Mouse (Mus musculus): Measurements from ENCODE around the gene Gpr35. TPM values are rescaled to one million over a fixed set of nuclear protein-coding genes. Genes with fewer than 3 reads are reported as not detected.

Gpr35 gene
- total and polyA plus RNA-seq, 3 experiments = 0.21 to 1.7 (median 0.44) TPM

GRCm38 (mm10) chr1:92978645-92979044, 28.0 kb downstream of the Gpr35 start:
- Histone ChIP-seq H3K27me3 (replicated peaks) (no peaks in the 10 kb centered on the region), H3K27ac (ENCODE audit: insufficient read depth, low read depth) (no peak overlapping the region), H3K4me1 (ENCODE audit: control insufficient read depth in 1 of 2, insufficient read depth in 2 of 2) (peaks cover 25 to 83% of the 10 kb centered on the region in 2 experiments), H3K9me3 (replicated peaks; ENCODE audit: low read length) (no peaks in the 10 kb centered on the region), H3K9ac (ENCODE audit: insufficient read depth, low read depth) (no peak overlapping the region), H3K4me2 (ENCODE audit: insufficient read depth, low read depth, poor library complexity, severe bottlenecking) (no peak overlapping the region), H3K4me3 (replicated peaks in 1 of 3; ENCODE audit: low read depth in 2 of 3, low read length in 2 of 3, poor library complexity in 1 of 3) (no peak overlapping the region), H3K36me3 (replicated peaks in 1 of 2; ENCODE audit: control insufficient read depth in 1 of 2, insufficient read depth in 1 of 2, low read length in 1 of 2) (peaks cover 0 to 10% of the 10 kb centered on the region in 2 experiments), H3K79me2 (replicated peaks; ENCODE audit: control insufficient read depth, extremely low read depth, insufficient read depth, poor library complexity, severe bottlenecking) (no peaks in the 10 kb centered on the region)
- in situ Hi-C loops (cut with MboI; ENCODE audit: low pct_ligation_motif_present, low pct_unique_long_range_greater_than_20kb, low sequenced_read_pairs) = no loop called here
- dilution Hi-C loops (cut with MboI; ENCODE audit: extremely low pct_ligation_motif_present, extremely low pct_unique_long_range_greater_than_20kb, low sequenced_read_pairs) = no loop called here
- DNase-seq (ENCODE audit: extremely low read depth) = no peak
- no peak for TF ChIP-seq ETS1 (conservative IDR thresholded peaks at IDR 0.05; ENCODE audit: low read depth, low read length)

- TF ChIP-seq USF1 (IDR thresholded peaks at IDR 0.05; ENCODE audit: low read depth, low read length) = no peak
- no peak for TF ChIP-seq IRF4 (IDR thresholded peaks at IDR 0.05; ENCODE audit: low read depth, low read length)
- no peak for TF ChIP-seq MXI1 (IDR thresholded peaks at IDR 0.05; ENCODE audit: low read depth, low read length)
- no peak for TF ChIP-seq TBP (conservative IDR thresholded peaks at IDR 0.05; ENCODE audit: low read depth, low read length)
- TF ChIP-seq CHD1 (IDR thresholded peaks at IDR 0.05; ENCODE audit: low read depth, low read length) = no peak
- TF ChIP-seq MAFK (IDR thresholded peaks at IDR 0.05; ENCODE audit: insufficient replicate concordance, low read length) = no peak
- TF ChIP-seq EP300 (IDR thresholded peaks at IDR 0.05; ENCODE audit: low read length) = no peak
- TF ChIP-seq POLR2A (IDR thresholded peaks at IDR 0.05; ENCODE audit: low read depth, low read length) = no peak
- TF ChIP-seq NRF1 (IDR thresholded peaks at IDR 0.05; ENCODE audit: low read depth, low read length) = no peak
- H3K4me3 ChIP-seq (replicated peaks in 1 of 3; ENCODE audit: low read depth in 2 of 3, low read length in 2 of 3, poor library complexity in 1 of 3) = no peak overlapping the region
- peaks cover 25 to 78% of the 10 kb centered on the region in 2 experiments for H3K4me1 ChIP-seq (ENCODE audit: control insufficient read depth in 1 of 2, insufficient read depth in 2 of 2)
- H3K9me3 ChIP-seq (replicated peaks; ENCODE audit: low read length) = no peaks in the 10 kb centered on the region
- in situ Hi-C loops (cut with MboI; ENCODE audit: low pct_ligation_motif_present, low pct_unique_long_range_greater_than_20kb, low sequenced_read_pairs) = no loop called here
- no peak overlapping the region for H3K9ac ChIP-seq (ENCODE audit: insufficient read depth, low read depth)
- dilution Hi-C loops (cut with MboI; ENCODE audit: extremely low pct_ligation_motif_present, extremely low pct_unique_long_range_greater_than_20kb, low sequenced_read_pairs) = no loop called here
- H3K27ac ChIP-seq (ENCODE audit: insufficient read depth, low read depth) = no peak overlapping the region
- H3K4me2 ChIP-seq (ENCODE audit: insufficient read depth, low read depth, poor library complexity, severe bottlenecking) = no peak overlapping the region
- H3K79me2 ChIP-seq (replicated peaks; ENCODE audit: control insufficient read depth, extremely low read depth, insufficient read depth, poor library complexity, severe bottlenecking) = no peaks in the 10 kb centered on the region
- no peaks in the 10 kb centered on the region for H3K27me3 ChIP-seq (replicated peaks)
- no peak for DNase-seq (ENCODE audit: extremely low read depth)
- H3K36me3 ChIP-seq (replicated peaks in 1 of 2; ENCODE audit: control insufficient read depth in 1 of 2, insufficient read depth in 1 of 2, low read length in 1 of 2) = peaks cover 0 to 10% of the 10 kb centered on the region in 2 experiments
Measured at GRCm38 (mm10) chr1:92979073-92979602, 28.5 kb downstream of the Gpr35 start.

DNA sequence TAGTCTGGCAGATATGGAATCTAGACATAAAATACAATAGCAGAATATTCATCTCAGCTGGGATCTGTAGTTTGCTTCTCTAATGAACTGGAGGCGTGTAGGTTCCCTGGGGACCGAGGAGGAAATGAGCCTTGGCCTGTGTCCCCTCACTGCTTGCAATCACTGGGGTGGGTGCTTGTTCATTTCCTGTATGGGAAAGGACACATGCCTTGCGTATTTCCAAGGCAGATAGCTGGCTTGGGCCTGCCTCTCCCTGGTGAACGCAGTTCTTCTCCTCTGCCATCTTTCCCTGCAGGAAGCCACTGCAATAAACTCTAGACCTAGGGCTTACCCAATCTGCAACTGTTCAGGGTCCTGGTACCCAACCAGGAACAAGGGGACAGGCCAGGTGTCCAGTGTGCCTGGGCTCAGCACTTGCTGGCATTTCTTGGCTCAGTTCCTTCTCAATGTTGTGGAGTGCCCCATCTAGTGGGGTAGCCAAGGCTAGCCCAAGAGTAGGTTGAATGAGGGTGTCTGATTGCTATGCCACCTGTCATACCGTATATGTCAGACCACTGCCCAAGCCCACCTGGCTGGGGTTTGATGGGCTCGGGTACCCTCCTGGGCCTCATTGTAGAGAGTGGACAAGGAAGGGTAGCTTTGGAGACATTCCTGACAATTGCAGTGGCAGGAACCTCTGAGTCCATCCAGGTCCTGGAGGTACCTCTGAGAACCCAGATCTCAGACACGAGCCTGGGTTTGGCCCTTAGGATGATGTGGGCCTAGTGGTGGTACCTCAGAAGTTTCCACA, 30.6 kb downstream of the Gpr35 start:
- no peak overlapping the region for H3K4me2 ChIP-seq (ENCODE audit: insufficient read depth, low read depth, poor library complexity, severe bottlenecking)
- no peaks in the 10 kb centered on the region for H3K79me2 ChIP-seq (replicated peaks; ENCODE audit: control insufficient read depth, extremely low read depth, insufficient read depth, poor library complexity, severe bottlenecking)
- no peak for DNase-seq (ENCODE audit: extremely low read depth)
- dilution Hi-C loops (cut with MboI; ENCODE audit: extremely low pct_ligation_motif_present, extremely low pct_unique_long_range_greater_than_20kb, low sequenced_read_pairs) = no loop called here
- peaks cover 0 to 10% of the 10 kb centered on the region in 2 experiments for H3K36me3 ChIP-seq (replicated peaks in 1 of 2; ENCODE audit: control insufficient read depth in 1 of 2, insufficient read depth in 1 of 2, low read length in 1 of 2)
- TF ChIP-seq UBTF (IDR thresholded peaks at IDR 0.05; ENCODE audit: low read depth, low read length) (no peak), EP300 (IDR thresholded peaks at IDR 0.05; ENCODE audit: low read length) (no peak), JUND (conservative IDR thresholded peaks at IDR 0.05; ENCODE audit: low read depth, low read length) (no peak), MAX (IDR thresholded peaks at IDR 0.05; ENCODE audit: low read length) (no peak), SIN3A (IDR thresholded peaks at IDR 0.05; ENCODE audit: low read length) (no peak), TCF12 (IDR thresholded peaks at IDR 0.05; ENCODE audit: low read depth, low read length) (no peak), POLR2A (IDR thresholded peaks at IDR 0.05; ENCODE audit: low read depth, low read length) (no peak), CHD1 (IDR thresholded peaks at IDR 0.05; ENCODE audit: low read depth, low read length) (no peak), SMC3 (IDR thresholded peaks at IDR 0.05; ENCODE audit: low read depth, low read length) (no peak), POLR2AphosphoS2 (IDR thresholded peaks at IDR 0.05; ENCODE audit: low read depth, low read length) (no peak), CHD2 (IDR thresholded peaks at IDR 0.05; ENCODE audit: low read length) (no peak)
- no peak overlapping the region for H3K4me3 ChIP-seq (replicated peaks in 1 of 3; ENCODE audit: low read depth in 2 of 3, low read length in 2 of 3, poor library complexity in 1 of 3)
- H3K27me3 ChIP-seq (replicated peaks) = no peaks in the 10 kb centered on the region
- in situ Hi-C loops (cut with MboI; ENCODE audit: low pct_ligation_motif_present, low pct_unique_long_range_greater_than_20kb, low sequenced_read_pairs) = no loop called here
- H3K4me1 ChIP-seq (ENCODE audit: control insufficient read depth in 1 of 2, insufficient read depth in 2 of 2) = peaks cover 17 to 67% of the 10 kb centered on the region in 2 experiments
- no peaks in the 10 kb centered on the region for H3K9me3 ChIP-seq (replicated peaks; ENCODE audit: low read length)
- H3K27ac ChIP-seq (ENCODE audit: insufficient read depth, low read depth) = no peak overlapping the region
- H3K9ac ChIP-seq (ENCODE audit: insufficient read depth, low read depth) = no peak overlapping the region

Data from CH12.LX (cell line).